Mouse (Mus musculus): Measurements from ENCODE around the gene Ascl2.

The Ascl2 gene

DNA sequence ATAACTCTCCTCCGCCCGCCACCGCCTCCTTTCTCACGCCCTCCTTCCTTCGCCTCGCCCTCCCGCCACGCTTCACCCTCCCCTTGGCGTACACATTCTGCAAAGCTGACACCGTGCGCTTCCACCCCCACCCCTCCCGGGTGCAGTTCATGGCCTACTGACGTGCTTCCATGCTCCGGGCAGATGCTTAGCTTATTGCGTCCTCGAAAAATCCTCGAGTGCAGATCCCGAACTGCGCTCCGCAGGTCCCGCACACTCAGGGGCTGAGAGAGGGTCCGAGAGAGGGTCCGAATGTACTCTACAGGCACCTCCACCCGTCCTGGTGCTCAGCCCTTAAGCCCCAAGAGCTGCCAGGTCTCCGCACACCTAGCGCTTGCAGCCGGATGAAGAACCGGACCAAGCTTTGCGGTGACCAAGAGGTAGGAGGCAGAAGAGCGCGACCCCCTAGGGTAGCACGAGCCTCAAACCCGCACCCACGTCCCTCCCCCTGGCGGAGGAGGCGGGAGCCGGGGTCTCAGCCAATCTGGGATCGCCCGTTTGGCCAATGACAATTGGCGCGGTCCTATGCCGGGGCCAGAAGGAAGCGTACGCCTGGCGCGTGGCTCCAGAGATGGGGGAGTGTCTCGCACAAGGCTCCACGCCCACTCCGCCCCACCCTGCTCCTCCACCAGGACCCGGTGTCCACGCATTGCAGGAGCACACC lies at the start of gene Ascl2:
Gene Ascl2 (minus strand): TSS at position 456 of the 703 bp plus-strand sequence.
- DNase-seq = no peak

DNA sequence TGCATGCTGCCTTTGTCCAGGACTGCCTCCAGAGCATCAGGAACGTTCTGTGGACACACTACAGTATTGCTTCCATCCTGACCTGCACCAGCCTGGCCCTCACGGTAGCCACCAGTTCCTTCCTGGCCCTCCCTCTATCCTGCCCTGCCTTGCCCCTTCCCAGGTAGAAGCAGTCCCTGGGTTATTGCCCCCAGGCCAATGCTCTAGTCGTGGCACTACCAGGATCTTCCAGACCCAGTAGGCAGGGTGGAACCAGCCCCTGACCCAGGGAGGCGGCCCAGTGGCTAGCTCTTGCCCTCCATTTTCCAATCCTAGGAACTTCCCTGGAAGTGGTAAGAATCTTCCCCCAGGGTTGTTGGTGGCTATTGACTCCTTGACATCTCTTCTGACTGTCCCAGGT lies 48.1 kb upstream of the Ascl2 start:
- no peak for DNase-seq

DNA sequence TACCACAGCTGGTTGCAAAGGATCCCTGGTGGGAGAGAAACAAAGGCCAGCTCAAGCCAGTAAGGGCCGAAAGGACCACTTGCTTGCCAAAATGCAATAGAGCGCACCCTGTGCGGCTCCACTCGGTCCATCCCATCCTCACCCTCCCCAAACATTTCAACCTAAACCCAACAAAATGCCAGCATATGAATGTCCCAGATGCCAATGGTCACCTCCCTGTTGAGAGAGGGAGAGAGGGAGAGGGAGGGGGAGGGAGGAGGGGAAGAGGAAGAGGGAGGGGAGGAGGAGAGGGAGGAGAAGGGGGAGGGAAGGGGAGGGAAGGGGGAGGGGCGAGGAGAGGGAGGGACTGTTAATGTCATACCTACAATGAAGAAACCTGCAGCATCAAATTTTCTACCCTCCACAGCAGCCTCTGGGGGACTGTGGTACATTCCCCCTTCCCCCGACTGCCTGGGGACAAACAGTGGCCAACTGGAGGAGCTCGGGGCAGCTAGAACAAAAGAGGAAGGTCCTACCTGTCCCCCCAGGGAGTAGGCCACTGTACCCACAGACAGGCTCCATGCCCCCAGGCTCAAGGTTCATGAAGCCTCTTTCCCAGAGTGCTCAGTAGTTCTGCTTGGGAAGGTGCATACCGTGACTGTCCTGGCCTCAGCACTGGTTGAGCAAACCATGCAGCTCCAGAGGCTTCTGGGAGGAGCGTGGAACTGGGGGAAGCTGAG lies 47.5 kb upstream of the Ascl2 start:
- no peak for DNase-seq

DNA sequence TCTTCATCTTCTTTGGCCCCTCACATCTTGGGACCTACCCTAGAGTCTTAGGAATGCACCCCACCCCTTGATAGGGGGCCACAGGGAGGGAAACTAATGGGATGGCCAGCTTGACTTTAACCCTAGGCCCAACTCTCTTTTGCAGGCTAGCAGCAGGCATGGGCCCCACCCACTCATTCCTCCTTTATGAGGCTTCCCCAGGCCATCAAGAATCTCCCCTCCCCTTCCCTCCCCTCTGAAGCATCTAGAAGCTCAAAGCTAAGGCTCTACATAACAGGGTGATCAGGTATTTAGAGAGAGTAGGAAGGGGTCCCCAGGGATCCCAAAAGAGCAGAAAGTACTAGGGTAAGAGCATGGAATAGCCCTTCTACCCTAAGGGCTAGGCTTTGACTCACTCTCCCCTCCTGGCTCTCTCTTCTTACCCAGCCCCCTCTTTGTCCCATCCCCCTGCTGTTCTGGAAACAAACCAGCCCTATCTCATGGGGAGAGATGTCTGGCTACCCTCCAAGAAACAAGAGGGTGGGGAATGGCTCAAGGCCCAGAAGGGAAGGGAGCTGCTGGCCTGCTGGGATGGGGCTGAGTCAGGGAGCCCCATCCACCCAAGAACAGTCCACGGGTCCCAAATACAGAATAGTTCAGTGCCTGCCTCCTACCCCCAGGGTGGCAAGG lies 46.8 kb upstream of the Ascl2 start:
- peak; percentile 23 for DNase-seq

DNA sequence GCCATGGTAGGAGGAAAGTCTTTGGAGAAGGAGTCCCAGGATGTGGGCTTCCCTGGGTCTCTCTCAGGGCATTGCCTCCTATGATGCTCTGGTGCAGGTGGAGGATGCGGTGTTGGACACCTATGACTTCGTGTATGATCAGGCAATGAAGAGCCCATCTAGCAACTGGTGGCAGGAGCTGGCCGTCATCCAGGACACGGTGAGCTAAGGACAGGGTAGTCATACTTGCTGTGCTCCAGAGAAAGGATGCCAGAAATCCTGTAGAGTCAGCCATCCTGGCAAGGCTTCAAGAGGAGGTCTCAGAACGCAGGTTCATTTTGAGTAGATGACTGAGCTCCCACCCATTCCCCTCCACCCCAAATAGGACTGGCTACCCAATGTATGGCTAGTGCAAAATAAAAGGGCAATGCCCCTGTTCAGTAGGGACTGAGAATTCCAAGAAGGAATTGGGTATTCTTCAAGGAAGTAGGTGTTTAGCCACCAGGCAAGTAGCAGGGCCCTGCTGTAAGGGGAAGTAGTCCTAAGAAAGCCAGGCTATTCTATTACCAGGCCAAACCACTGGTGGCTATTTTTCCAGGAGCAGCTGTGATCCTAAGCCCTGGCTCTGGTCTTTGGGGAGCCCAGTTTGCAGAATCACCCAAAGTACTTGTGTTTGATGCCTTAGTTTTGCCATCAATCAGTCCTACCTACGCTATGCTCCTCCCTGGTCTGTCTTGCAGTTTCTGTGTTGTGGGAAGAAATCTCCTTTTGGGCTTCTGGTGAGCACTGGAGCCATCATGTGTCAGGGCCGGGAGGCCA lies 46.0 kb upstream of the Ascl2 start:
- DNase-seq = no peak

DNA sequence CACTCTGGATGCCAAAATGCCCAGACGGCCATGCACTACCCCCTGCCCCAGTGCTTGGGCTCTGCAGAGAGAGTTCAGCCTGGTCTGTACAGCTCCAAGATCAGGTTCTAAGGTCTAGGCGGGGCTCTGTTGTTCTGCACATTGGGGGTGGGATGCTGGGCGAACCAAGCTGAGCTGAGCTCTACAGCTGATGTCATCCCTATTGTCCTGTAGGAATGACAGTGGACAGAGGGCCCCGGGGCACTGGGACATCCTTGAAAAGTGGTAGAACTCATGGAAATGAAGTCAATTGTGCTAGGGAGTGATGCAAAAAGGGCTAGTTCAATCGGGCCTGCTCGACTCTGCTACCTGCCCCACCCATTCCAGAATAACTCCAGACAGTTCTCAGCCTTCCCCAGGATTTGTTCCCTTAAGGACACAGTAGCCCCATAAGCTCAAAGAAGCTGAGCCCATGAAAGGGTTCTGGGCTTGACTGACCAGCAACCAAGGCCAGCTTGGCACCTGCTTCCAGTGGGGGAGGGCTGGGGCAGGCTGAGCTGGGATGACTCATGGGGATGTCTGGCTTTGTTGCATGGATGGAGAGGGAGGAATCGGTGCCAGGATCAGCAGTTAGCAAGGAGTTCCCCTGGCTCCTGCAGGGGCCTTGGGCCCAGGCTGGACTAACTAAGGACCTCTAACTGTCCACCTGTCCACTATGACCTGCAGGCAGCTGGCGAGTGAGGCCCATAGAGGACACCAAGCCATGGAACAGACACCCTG lies 44.5 kb upstream of the Ascl2 start:
- DNase-seq = peak; percentile 60

DNA sequence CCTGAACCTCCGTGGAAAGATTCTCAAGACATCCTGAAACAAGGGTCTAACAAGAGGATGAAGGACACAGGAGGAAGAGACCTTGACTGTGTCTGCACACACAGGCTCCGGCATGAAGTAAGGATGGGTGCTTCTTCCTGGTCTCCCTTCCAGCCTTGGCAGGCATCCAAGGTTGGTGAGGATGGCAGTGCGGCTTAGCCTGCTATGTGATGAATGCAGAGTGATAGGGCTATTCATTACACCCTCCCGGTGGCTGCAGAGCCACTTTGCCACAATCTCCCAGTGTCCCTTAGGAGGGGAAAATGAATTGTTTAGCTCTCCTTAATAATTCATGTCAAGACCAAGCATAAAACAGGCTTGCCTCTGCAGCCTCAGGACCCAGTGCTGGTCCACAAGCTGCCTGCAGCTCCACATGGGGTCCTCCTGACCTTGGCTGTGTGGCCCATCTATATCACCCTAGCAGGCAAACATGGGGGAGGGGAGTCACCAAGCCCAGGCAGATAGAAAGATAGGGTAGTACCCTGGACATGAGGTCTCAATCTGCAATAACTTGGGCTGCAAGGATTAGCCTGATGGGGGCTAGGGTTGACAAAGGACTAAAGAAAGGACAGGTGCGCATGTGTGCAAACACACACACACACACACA lies 43.3 kb upstream of the Ascl2 start:
- no peak for DNase-seq

DNA sequence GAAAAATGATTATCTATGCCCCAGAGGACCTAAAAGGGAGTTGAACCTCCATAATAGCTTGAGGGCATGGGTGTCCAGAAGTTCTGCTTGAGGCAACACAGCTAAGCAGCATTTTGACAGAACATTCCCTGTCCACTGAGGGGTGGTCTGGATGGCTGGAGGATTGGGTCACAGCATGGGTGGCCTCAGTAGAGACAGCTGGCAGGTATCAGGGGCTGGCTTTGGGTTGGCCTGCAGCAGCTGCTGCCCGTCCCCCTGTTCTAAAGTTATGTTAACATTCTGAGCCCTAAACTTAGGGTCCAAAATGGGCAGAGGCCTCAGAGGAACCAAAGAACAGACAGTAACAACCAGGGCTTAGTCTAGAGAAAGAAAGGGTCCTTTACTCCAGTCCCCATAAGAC lies 42.2 kb upstream of the Ascl2 start:
- DNase-seq = no peak

DNA sequence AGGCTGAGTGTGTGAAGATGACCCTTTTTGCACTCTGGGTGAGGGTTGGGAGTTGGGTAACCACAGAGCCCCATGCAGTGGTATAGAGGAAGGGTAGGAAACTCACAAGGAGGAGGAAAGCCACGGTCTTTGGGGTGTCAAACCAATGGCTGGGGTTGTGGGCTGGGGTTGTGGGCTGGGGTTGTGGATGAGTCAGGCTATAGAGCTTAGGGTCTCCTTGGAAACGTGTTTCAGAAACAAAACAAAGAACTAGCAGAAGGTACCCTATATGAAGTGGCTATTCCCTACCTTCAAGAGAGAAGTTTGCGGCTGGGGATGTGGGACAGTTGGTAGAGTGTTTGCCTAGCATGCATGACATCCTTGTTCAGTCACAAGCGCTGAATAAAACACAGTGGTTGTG lies 40.9 kb upstream of the Ascl2 start:
- no peak for DNase-seq

DNA sequence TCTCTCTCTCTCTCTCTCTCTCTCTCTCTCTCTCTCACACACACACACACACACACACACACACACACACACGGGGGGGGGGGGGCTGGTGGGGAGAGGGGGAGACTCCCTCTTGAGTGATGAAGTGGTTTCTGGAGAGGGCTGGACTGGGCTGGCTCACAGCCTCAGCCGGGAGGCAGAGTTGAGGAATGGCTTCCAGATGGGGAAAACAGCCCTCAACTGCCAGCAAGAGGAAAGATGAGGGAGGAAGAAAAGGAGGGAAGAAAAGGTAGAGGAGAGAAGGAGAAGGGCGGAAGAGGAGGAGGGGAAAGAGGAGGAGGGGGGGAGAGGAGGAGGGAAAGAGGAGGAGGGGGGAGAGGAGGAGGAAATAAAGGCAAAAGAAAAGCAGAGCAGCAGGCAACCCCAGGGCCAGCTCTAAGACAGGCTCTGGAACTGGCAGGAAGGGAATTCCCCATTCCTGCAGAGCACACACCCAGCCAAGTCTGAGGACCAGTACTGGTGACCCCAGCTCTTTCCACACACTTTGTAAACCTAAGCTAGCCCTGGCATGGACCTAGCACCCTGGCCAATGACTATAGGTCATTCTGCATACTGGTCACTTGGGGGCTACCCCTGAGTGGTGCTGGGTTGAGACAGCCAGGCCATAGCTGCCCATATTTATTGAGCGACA lies 40.1 kb upstream of the Ascl2 start:
- no peak for DNase-seq

DNA sequence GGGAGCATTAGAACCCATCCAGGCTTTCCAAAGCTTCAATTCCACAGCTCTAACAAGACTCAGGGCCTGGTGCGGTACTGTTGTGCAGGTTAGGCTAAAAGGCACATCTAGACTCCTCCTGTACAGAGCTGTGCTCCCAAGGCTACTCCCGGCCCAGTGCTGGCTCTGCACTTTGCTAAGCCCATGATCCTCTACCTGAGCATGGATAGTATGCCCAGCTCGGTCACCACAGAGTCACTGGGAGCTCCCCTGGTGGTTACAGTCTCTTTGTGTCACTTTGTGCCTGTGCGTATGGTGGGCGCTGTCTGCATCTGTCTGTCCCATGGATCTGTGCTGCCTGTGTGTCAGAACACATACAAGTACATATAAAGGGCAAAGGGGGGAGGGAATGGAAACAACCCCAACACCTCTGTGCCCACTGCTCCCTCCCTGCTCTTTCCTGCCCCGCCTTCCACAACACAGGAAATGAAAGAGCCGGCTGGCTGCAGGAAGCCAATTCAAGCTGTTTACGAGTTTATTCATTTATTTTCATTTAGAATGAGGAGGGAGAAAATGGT lies 39.4 kb upstream of the Ascl2 start:
- no peak for DNase-seq

DNA sequence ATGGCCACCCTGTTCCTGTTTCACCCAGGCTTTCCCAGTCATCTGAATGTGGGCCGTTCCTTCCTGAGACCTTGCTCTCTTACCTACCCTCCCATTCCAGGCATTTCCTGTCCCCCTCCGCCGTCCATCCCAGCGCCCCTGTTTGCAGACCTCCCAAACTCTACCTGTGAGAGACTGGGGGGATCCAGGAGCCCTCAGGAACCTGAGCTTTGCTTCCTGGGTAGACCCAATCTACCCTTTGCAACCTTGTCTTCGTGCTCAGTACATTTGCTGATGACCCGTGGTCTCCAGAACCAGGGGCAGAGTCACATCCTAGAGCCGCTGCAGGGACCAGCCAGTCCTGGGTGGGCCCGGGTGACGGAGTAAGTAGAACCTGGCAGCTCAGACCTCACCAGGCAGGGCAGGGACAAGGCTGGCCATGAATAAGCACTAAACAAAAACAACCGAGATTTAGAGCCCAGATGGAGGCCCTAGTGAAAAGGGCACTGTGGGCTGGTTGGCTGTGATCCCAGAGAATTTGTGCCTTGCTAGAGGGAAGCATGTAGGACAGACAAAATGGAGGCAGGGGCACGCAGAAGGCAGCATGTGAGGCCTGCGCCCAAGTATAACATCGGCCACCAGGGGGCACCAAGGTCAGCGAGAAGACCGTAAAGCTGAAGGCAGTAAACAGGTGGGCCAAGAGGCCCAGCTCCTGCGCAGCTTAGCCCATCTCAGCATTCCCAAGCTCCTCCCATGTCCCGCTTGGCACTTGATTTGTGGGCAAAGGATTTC lies 38.7 kb upstream of the Ascl2 start:
- peak; percentile 86 for DNase-seq

DNA sequence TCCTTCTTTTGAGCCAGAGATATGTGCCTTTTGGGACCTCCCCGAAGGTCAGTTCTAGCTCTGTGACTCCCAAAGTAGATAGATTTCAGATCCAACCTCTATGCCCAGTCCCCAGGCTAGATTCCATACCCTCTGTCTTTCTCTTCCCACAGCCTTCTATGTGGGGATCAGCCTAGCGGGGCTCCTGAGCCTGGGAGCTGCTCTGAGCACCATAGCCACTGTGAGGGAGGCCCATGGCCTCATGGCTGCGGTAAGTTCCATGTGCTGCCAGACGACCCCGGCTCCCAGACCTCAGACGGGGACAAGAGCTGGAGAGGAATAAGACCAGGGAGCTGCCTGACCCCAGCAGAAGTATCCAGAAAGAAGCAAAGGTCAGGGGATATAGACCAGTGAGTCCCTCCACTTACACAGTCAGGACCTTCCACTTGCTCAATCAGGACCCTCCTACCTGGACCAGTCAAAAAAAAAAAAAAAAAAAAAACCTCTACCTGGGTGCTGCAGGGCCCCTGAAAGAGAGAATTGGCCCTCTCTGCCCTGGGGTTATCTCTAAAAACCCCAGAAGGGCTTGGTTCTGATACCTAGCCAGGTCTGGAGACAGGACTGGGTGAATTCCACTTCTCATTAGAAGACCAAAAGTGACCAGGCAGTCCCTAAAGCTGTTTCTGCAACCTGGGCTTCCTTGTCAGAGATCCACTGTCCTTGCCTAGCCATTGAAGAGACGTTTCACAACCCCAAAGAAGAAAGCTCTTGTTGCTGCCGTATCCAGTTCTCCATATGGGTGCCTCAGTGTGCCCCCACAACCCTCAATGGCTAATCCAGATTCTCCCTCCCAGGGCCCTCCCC lies 37.9 kb upstream of the Ascl2 start:
- no peak for DNase-seq

DNA sequence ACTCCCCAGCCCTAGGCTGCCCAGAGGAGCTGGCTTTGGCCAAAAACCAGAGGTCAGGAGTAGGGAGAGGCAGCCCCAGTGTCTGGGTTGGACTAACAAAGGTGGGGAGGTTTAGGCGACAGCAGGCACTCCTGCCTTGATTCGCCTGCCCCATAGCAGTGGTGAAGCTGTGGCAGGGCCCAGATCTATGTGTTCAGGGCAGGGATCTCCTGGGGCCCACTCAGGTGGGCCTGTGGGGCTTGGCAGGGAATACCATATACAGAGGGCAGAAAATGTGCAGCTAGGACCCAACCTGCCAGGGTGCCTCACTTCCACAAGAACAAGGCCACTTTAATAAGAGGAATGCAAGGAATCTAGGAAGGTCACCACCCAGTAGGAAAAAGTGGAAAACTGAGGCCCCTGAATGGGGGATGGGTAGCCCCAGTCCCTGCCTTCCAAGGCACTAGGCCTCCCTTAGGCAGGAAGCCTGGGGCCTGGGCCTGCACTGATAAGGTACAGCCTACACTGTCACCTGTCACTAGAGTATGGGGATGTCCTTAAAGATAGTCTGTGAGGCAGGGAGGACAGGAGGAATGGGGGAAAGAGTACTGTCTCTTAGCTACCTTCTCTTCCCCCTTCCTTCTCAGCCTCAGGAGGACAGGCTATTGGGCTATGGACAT lies 37.2 kb upstream of the Ascl2 start:
- DNase-seq = no peak

DNA sequence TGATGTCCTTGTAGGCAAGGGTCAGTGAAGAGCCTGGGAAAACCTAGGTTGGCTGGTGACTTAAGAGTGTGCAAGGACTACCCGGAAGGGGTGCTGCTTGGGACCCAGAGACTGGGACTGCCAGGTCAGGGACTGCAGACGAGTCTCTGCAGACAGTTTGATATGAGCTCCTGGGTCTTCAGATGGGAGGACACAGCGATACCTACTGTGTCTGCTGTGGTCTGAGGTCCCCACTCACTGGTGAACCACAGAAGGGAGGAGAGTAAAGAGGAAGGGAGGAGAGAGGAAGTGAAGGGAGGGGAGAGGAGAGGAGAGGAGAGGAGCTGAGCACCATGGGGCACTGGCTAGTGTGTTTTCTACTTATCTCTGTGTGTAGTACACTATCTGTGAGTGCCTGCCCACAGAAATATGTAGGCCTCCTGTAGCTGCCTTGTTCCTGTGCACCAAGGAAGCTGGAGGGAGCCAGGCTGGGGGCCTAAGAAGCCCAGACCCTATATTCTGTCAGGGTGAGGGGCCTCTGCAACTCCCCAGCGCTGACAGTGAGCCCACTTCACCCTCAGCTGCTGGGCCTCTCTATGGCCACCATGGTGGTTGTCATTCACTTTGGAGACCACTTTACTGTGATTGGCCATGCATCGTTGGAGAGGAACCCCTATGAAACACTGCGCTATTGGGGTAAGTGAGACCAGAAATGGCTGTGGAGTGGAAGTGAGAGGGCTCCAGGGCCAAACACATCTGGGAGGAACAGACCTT lies 36.5 kb upstream of the Ascl2 start:
- DNase-seq = no peak

DNA sequence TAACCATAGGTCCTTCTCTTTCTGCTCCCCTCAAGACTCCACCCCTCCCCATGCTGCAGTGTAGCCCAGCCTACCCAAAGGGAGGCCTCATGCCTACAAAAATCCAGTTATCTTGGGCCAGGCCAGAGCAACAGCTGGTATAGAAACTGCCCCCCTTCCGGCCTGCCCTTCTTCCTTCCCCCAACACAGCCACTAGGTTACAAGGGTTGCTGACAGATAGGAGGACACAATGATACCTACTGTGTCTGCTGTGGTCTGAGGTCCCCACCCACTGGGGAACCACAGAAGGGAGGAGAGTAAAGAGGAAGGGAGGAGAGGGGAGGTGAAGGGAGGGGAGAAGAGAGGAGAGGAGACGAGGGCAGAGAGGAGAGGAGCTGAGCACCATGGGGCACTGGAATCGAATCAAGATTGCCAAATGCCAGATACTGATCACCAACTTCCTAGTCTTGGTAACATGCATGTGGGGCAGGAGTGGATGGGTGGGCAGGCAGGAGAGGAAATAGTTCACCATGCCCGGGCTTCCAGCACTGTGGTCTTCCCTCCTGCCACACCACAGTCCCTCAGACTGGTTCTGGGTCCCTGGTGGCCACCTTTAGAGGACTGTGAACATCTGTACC lies 35.8 kb upstream of the Ascl2 start, which contains the start of gene Tspan32:
Gene Tspan32 (plus strand): TSS at position 320 of the 617 bp plus-strand sequence.
- no peak for DNase-seq

DNA sequence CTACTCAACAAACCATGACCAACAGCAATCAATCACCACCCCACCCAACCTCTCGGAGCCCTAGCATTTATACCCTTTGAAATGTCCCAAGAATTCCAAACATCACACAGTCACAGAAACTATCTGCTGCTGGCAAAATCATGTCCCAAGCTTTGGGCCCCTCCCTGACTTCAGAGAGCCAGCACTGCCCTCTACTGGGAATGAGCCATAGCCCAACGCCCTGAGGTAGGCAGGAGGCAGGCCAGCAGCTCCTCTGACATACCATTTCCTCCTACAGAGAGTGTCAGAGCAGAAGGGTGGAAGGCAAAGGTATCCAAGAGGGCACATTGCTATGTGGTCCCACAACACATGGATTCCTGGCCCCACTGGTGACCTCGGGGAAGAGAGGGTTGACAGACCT lies 33.6 kb upstream of the Ascl2 start:
- no peak for DNase-seq
